Mouse (Mus musculus) neural tube, embryonic 14.5 days (tissue): ENCODE results near the gene Gprc5d. TPM values are rescaled to one million over a fixed set of nuclear protein-coding genes. Genes with fewer than 3 reads are reported as not detected.

Experiments
- ATAC-seq: fragments of 200-750 bp; cut with Nextera tagmentation; 2 replicates; pipeline ENCODE4 v1.8.0; 2017; ENCODE audit warnings: low read depth, mild to moderate bottlenecking, moderate TSS enrichment, moderate library complexity
- H3K27ac ChIP-seq: fragments of 300-500 bp; sonication (generic); 2 replicates; pipeline ENCODE4 v1.5.1; 2014; ENCODE audit warnings: low read depth, mild to moderate bottlenecking, control low read depth, low read length, moderate library complexity, mixed read lengths
- H3K27me3 ChIP-seq: fragments of 300-500 bp; sonication (generic); 2 replicates; pipeline ENCODE4 v1.6.1; 2014; ENCODE audit warnings: low read length; ENCODE audit not compliant: control insufficient read depth, insufficient read depth
- H3K36me3 ChIP-seq: fragments of 300-500 bp; sonication (generic); 2 replicates; pipeline ENCODE4 v1.6.1; 2014; ENCODE audit warnings: low read length, mixed read lengths; ENCODE audit not compliant: control insufficient read depth, insufficient read depth
- H3K4me1 ChIP-seq: fragments of 300-500 bp; sonication (generic); 2 replicates; pipeline ENCODE4 v1.6.1; 2014; ENCODE audit warnings: low read length; ENCODE audit not compliant: control insufficient read depth, insufficient read depth
- H3K4me2 ChIP-seq: fragments of 300-500 bp; sonication (generic); 2 replicates; pipeline ENCODE4 v1.6.1; 2014; ENCODE audit warnings: mild to moderate bottlenecking, low read depth, low read length, control low read depth
- H3K4me3 ChIP-seq: fragments of 300-500 bp; sonication (generic); 2 replicates; pipeline ENCODE4 v1.5.1; 2014; ENCODE audit warnings: low read depth, low read length, control low read depth, mixed read lengths
- H3K9ac ChIP-seq: fragments of 300-500 bp; sonication (generic); replicated peaks from 2 replicates; pipeline ENCODE4 v1.6.1; 2014; ENCODE audit warnings: low read depth, mild to moderate bottlenecking, control low read depth, low read length, mixed read lengths
- H3K9me3 ChIP-seq: fragments of 300-500 bp; sonication (generic); 2 replicates; pipeline ENCODE4 v1.6.1; 2016; ENCODE audit warnings: low read length; ENCODE audit not compliant: control insufficient read depth
- WGBS: fragments of 180-500 bp; shearing (Covaris S2); extraction: QIAGEN DNeasy Blood & Tissue Kit; methylation state at CpG from one replicate; pipeline ENCODE4 v1.1.7; 2014; 5-methylcytosine and 5-hydroxymethylcytosine counted together
- polyA plus RNA-seq: library from polyadenylated mRNA; unstranded; fragments of >200 nt; fragmentation: Nextera tagmentation; extraction: Ambion mirVana; gene quantifications from 2 replicates; pipeline ENCODE4 v1.2.1, GENCODE M21; 2014

Gene Gprc5d
- polyA plus RNA-seq, 1 experiment from 2014 or later, result not detected

- H3K4me2 ChIP-seq, result no peak overlapping the region
- H3K27ac ChIP-seq, result no peak overlapping the region
- WGBS, result 13% methylated on average over 6 of the region's 6 CpGs
- no peaks in the 10 kb centered on the region for H3K27me3 ChIP-seq
- no peaks in the 10 kb centered on the region for H3K4me1 ChIP-seq
- ATAC-seq, result no peak
- H3K9ac ChIP-seq, result no peak overlapping the region
- no peaks in the 10 kb centered on the region for H3K36me3 ChIP-seq
- H3K4me3 ChIP-seq, result no peak overlapping the region
- no peaks in the 10 kb centered on the region for H3K9me3 ChIP-seq
Observed at GRCm38 (mm10) chr6:135066795-135067445, 51.2 kb downstream of the Gprc5d start.

- H3K4me1 ChIP-seq, result no peaks in the 10 kb centered on the region
- H3K4me3 ChIP-seq, result peak within 1 kb of the TSS; percentile 33
- H3K4me2 ChIP-seq, result peak within 1 kb of the TSS; percentile 71
- H3K27ac ChIP-seq, result no peak within 1 kb of the TSS
- H3K27me3 ChIP-seq, result no peaks in the 10 kb centered on the region
- no peaks in the 10 kb centered on the region for H3K36me3 ChIP-seq
- peak; percentile 68; the same call in 1 of the 2 replicates for ATAC-seq
- under 1% methylated on average over 43 of the region's 44 CpGs for WGBS
- H3K9me3 ChIP-seq, result no peaks in the 10 kb centered on the region
- H3K9ac ChIP-seq, result peak within 1 kb of the TSS; percentile 35
Observed at GRCm38 (mm10) chr6:135065236-135065957, 52.7 kb downstream of the Gprc5d start, which contains the start of gene Gprc5a. TSS of gene Gprc5a (plus strand) at chr6:135065651.

- H3K4me3 ChIP-seq, result no peak overlapping the region
- ATAC-seq, result no peak
- H3K27me3 ChIP-seq, result no peaks in the 10 kb centered on the region
- no peak overlapping the region for H3K27ac ChIP-seq
- H3K36me3 ChIP-seq, result no peaks in the 10 kb centered on the region
- 73% methylated on average over 12 of the region's 12 CpGs for WGBS
- no peaks in the 10 kb centered on the region for H3K9me3 ChIP-seq
- no peaks in the 10 kb centered on the region for H3K4me1 ChIP-seq
- no peak overlapping the region for H3K9ac ChIP-seq
- H3K4me2 ChIP-seq, result no peak overlapping the region
Observed at GRCm38 (mm10) chr6:135064621-135065020, 53.5 kb downstream of the Gprc5d start.

- Histone ChIP-seq H3K9ac (no peak overlapping the region), H3K36me3 (no peaks in the 10 kb centered on the region), H3K27me3 (no peaks in the 10 kb centered on the region), H3K27ac (no peak overlapping the region), H3K4me2 (no peak overlapping the region), H3K4me3 (no peak overlapping the region), H3K4me1 (no peaks in the 10 kb centered on the region), H3K9me3 (no peaks in the 10 kb centered on the region)
- no peak for ATAC-seq
- 98% methylated on average over 4 of the region's 4 CpGs for WGBS
Observed at GRCm38 (mm10) chr6:135060728-135061127, 57.4 kb downstream of the Gprc5d start.

Other genes with a start within 250 kb of the Gprc5d start
- gene Gpr19, start 219.7 kb downstream of the Gprc5d start, polyA plus RNA-seq, result 35.9 and 37.3 TPM in 2 replicates
- 16.7 and 17.5 TPM in 2 replicates for gene Cdkn1b, start 197.9 kb downstream of the Gprc5d start, polyA plus RNA-seq
- 3.8 TPM in 2 replicates for gene Apold1, start 136.6 kb downstream of the Gprc5d start, polyA plus RNA-seq
- 70.3 and 76.7 TPM in 2 replicates for gene Ddx47, start 106.7 kb downstream of the Gprc5d start, polyA plus RNA-seq
- 0.12 and 0.86 TPM in 2 replicates for gene Gprc5a, start 52.6 kb downstream of the Gprc5d start, polyA plus RNA-seq
- gene Fam234b, start 79.7 kb upstream of the Gprc5d start, polyA plus RNA-seq, result 124 and 131 TPM in 2 replicates
- gene Hebp1, start 79.7 kb upstream of the Gprc5d start, polyA plus RNA-seq, result 1.8 and 3.0 TPM in 2 replicates
- gene Gsg1, start 136.1 kb upstream of the Gprc5d start, polyA plus RNA-seq, result 0.27 and 0.57 TPM in 2 replicates
- 0.58 TPM in 1 of 2 replicates, not detected in the other for gene Pbp2, start 192.1 kb upstream of the Gprc5d start, polyA plus RNA-seq
- 2.0 and 4.7 TPM in 2 replicates for gene Emp1, start 244.3 kb upstream of the Gprc5d start, polyA plus RNA-seq